Mouse (Mus musculus): ENCODE results near the gene Ric1. TPM values are rescaled to one million over a fixed set of nuclear protein-coding genes. Genes with fewer than 3 reads are reported as not detected.

Gene Ric1
- polyA plus RNA-seq, 1 experiment: 1.4 TPM

- H3K4me1 ChIP-seq: peaks cover 80% of the 10 kb centered on the region
- no peaks in the 10 kb centered on the region for H3K9me3 ChIP-seq
- no peak overlapping the region for H3K4me3 ChIP-seq (replicated peaks)
- no peaks in the 10 kb centered on the region for H3K36me3 ChIP-seq (replicated peaks; ENCODE audit: low read length)
- H3K27me3 ChIP-seq (replicated peaks): no peaks in the 10 kb centered on the region
- TF ChIP-seq GATA1 (IDR thresholded peaks at IDR 0.05; ENCODE audit: borderline replicate concordance, low read length): no peak
- TF ChIP-seq FLI1 (IDR thresholded peaks at IDR 0.05; ENCODE audit: low read length): no peak
These were observed 37.5 kb upstream of the Ric1 start for GRCm38 (mm10) chr19:29484537-29484936.

- H3K27me3 ChIP-seq (replicated peaks): no peaks in the 10 kb centered on the region
- H3K4me1 ChIP-seq: peaks cover 72% of the 10 kb centered on the region
- H3K9me3 ChIP-seq: no peaks in the 10 kb centered on the region
- TF ChIP-seq GATA1 (IDR thresholded peaks at IDR 0.05; ENCODE audit: borderline replicate concordance, low read length): no peak
- no peak for TF ChIP-seq FLI1 (IDR thresholded peaks at IDR 0.05; ENCODE audit: low read length)
- no peak overlapping the region for H3K4me3 ChIP-seq (replicated peaks)
- H3K36me3 ChIP-seq (replicated peaks; ENCODE audit: low read length): no peaks in the 10 kb centered on the region
These were observed 36.7 kb upstream of the Ric1 start for GRCm38 (mm10) chr19:29485257-29485948.

DNA sequence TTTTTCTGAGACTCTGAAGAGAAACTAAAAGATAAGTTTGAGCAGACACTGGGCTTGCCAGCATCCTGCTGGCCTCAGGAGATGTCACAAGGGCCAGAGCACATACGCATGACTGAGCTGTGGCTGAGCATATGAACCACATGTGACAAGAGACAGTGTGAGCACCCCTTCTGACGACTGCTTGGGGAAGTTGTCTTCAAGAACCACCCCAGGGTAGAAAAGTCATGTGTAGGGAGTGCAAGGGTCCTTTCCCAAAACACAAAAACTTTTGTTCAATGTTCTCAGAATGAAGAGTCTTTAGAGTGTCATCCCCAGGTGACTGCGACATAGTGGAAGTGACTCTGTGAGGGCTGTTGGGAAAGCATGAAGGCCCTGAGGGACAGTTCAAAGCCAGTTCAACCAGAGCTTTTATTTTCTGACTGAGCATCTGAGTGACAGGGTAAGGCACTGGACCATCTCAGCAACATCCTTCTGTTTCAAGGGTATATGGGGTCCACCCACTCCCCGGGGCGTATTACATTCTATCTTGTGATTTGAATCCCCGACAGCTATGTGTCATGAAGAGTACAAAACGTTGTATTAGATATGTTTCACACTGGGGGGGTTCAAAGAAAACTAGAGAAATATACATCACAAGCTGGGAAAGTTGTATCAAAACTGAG is 35.4 kb upstream of the Ric1 start:
- Histone ChIP-seq H3K4me1 (peaks cover 65% of the 10 kb centered on the region), H3K9me3 (no peaks in the 10 kb centered on the region), H3K4me3 (replicated peaks) (peak overlapping the region; percentile 60), H3K36me3 (replicated peaks; ENCODE audit: low read length) (no peaks in the 10 kb centered on the region), H3K27me3 (replicated peaks) (no peaks in the 10 kb centered on the region)
- TF ChIP-seq FLI1 (IDR thresholded peaks at IDR 0.05; ENCODE audit: low read length) (no peak), GATA1 (IDR thresholded peaks at IDR 0.05; ENCODE audit: borderline replicate concordance, low read length) (no peak)

- peaks cover 59% of the 10 kb centered on the region for H3K4me1 ChIP-seq
- no peaks in the 10 kb centered on the region for H3K27me3 ChIP-seq (replicated peaks)
- H3K4me3 ChIP-seq (replicated peaks): peak overlapping the region; percentile 70
- H3K36me3 ChIP-seq (replicated peaks; ENCODE audit: low read length): no peaks in the 10 kb centered on the region
- no peaks in the 10 kb centered on the region for H3K9me3 ChIP-seq
- TF ChIP-seq GATA1 (IDR thresholded peaks at IDR 0.05; ENCODE audit: borderline replicate concordance, low read length) (no peak), FLI1 (IDR thresholded peaks at IDR 0.05; ENCODE audit: low read length) (no peak)
These were observed 34.6 kb upstream of the Ric1 start for GRCm38 (mm10) chr19:29487326-29488072.

DNA sequence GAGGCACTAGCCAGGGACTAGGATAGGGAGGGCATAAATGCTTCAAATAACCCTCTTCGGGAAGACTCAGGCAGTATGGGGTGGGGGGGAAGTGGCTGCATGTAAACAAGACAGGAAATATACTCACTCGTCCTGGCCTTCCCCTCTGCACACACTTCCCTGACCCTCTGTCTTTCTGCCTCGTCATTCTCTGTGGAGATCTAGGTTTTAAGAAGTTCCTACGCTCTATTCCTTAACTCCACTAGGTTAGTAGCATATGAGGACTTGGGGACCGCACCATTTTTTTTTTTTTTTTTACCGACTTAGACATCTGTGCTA is 34.0 kb upstream of the Ric1 start:
- TF ChIP-seq FLI1 (IDR thresholded peaks at IDR 0.05; ENCODE audit: low read length) (no peak), GATA1 (IDR thresholded peaks at IDR 0.05; ENCODE audit: borderline replicate concordance, low read length) (no peak)
- Histone ChIP-seq H3K4me1 (peaks cover 56% of the 10 kb centered on the region), H3K9me3 (no peaks in the 10 kb centered on the region), H3K36me3 (replicated peaks; ENCODE audit: low read length) (no peaks in the 10 kb centered on the region), H3K4me3 (replicated peaks) (peak overlapping the region; percentile 70), H3K27me3 (replicated peaks) (no peaks in the 10 kb centered on the region)

DNA sequence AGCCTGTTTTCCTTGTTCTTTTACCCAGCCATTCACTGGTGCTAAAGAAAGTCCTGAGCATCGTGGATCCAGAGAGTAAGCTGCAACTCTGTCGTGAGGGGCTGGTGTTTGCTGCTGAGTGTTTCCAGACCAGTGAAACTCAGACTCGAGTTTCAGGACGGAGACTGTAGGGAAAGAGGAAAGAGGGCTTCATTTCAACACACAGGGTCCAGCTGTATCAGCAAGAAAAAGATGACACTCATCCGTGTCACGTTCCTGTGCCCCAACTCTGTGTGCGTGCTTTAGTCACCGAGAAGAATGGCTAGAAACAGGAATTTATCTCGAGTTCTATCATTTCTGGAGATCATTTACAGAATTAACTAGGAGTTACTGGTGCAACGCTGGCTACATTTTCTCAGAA is 33.7 kb upstream of the Ric1 start:
- peak overlapping the region; percentile 43 for H3K4me3 ChIP-seq (replicated peaks)
- no peaks in the 10 kb centered on the region for H3K36me3 ChIP-seq (replicated peaks; ENCODE audit: low read length)
- peaks cover 58% of the 10 kb centered on the region for H3K4me1 ChIP-seq
- no peaks in the 10 kb centered on the region for H3K9me3 ChIP-seq
- TF ChIP-seq GATA1 (IDR thresholded peaks at IDR 0.05; ENCODE audit: borderline replicate concordance, low read length): no peak
- TF ChIP-seq FLI1 (IDR thresholded peaks at IDR 0.05; ENCODE audit: low read length): no peak
- no peaks in the 10 kb centered on the region for H3K27me3 ChIP-seq (replicated peaks)

GRCm38 (mm10) chr19:29489785-29490284 is 32.2 kb upstream of the Ric1 start:
- H3K27me3 ChIP-seq (replicated peaks): no peaks in the 10 kb centered on the region
- no peak for TF ChIP-seq GATA1 (IDR thresholded peaks at IDR 0.05; ENCODE audit: borderline replicate concordance, low read length)
- no peak for TF ChIP-seq FLI1 (IDR thresholded peaks at IDR 0.05; ENCODE audit: low read length)
- no peak overlapping the region for H3K4me3 ChIP-seq (replicated peaks)
- peaks cover 53% of the 10 kb centered on the region for H3K4me1 ChIP-seq
- H3K9me3 ChIP-seq: no peaks in the 10 kb centered on the region
- H3K36me3 ChIP-seq (replicated peaks; ENCODE audit: low read length): no peaks in the 10 kb centered on the region

DNA sequence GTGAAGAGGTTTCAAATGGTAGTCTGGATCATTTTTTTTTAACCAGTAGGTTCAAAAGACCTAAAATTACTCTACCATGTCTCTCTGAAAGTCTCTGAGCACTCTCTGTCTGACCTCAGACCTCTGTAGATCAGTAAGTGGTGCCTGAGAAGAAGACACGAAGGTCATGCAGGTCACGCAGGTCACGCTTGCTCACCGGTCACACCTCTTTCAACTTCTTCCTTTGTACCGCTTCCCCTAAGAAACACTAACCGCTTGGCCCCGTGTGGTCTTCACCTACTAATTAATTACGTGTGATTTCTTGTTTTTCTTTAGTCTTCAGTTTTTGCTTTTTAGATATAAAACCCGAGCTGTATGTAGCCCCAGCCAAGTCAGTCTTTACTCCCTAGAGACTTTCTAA is 30.6 kb upstream of the Ric1 start:
- Histone ChIP-seq H3K4me3 (replicated peaks) (no peak overlapping the region), H3K36me3 (replicated peaks; ENCODE audit: low read length) (no peaks in the 10 kb centered on the region), H3K9me3 (no peaks in the 10 kb centered on the region), H3K27me3 (replicated peaks) (no peaks in the 10 kb centered on the region), H3K4me1 (peaks cover 49% of the 10 kb centered on the region)
- TF ChIP-seq FLI1 (IDR thresholded peaks at IDR 0.05; ENCODE audit: low read length): no peak
- no peak for TF ChIP-seq GATA1 (IDR thresholded peaks at IDR 0.05; ENCODE audit: borderline replicate concordance, low read length)

DNA sequence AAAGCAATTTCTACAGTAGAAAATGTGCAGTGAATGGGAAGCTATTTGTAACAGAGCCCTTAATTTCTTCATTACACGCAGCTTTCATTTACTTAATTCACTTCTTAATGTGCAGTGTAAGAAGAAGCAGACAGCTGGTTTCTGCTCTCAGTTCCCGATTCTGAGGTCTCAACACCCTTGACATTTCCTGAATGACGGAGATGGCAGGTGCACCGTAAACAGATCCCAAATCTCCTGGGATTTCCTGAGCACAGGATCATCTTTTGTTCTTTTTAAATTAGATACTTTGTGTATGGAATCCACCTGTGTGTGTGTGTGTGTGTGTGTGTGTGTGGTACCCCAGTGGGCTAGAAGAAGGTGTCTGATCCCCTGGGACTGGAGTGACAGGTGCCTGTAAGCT is 27.6 kb upstream of the Ric1 start:
- H3K4me1 ChIP-seq: peaks cover 52% of the 10 kb centered on the region
- H3K4me3 ChIP-seq (replicated peaks): no peak overlapping the region
- H3K9me3 ChIP-seq: no peaks in the 10 kb centered on the region
- TF ChIP-seq GATA1 (IDR thresholded peaks at IDR 0.05; ENCODE audit: borderline replicate concordance, low read length) (no peak), FLI1 (IDR thresholded peaks at IDR 0.05; ENCODE audit: low read length) (no peak)
- no peaks in the 10 kb centered on the region for H3K36me3 ChIP-seq (replicated peaks; ENCODE audit: low read length)
- H3K27me3 ChIP-seq (replicated peaks): no peaks in the 10 kb centered on the region
